Mouse (Mus musculus) testis, adult 2 months (tissue): Measurements from ENCODE around the gene Ripor1. TPM values are rescaled to one million over a fixed set of nuclear protein-coding genes. Genes with fewer than 3 reads are reported as not detected.

ENCODE experiments used
- H3K27ac ChIP-seq: fragments of 200-500 bp; 2 replicates; pipeline ENCODE4 v1.5.1; 2012; ENCODE audit warnings: low read depth, low read length; ENCODE audit not compliant: control insufficient read depth, insufficient read depth
- H3K27me3 ChIP-seq: fragments of 200-500 bp; 2 replicates; pipeline ENCODE4 v1.6.1; 2012; ENCODE audit warnings: mild to moderate bottlenecking, low read length, moderate library complexity; ENCODE audit not compliant: control insufficient read depth, insufficient read depth
- H3K36me3 ChIP-seq: fragments of 200-500 bp; 2 replicates; pipeline ENCODE4 v1.6.1; 2012; ENCODE audit warnings: mild to moderate bottlenecking, low read length; ENCODE audit not compliant: control insufficient read depth, insufficient read depth
- H3K4me1 ChIP-seq: fragments of 200-500 bp; 2 replicates; pipeline ENCODE4 v1.6.1; 2012; ENCODE audit warnings: low read length; ENCODE audit not compliant: control insufficient read depth, insufficient read depth
- H3K4me3 ChIP-seq: fragments of 200-500 bp; 2 replicates; pipeline ENCODE4 v1.5.1; 2012; ENCODE audit warnings: low read depth, mild to moderate bottlenecking, low read length, moderate library complexity, mixed read lengths; ENCODE audit not compliant: control insufficient read depth
- CTCF ChIP-seq: fragments of 200-500 bp; IDR thresholded peaks from 2 replicates; pipeline ENCODE4 v1.5.1; 2012; ENCODE audit warnings: low read depth, mild to moderate bottlenecking, inconsistent platforms, low read length, moderate library complexity; ENCODE audit not compliant: control insufficient read depth, insufficient read depth, insufficient replicate concordance
- POLR2A ChIP-seq: fragments of 200-500 bp; IDR thresholded peaks from 2 replicates; pipeline ENCODE4 v1.6.1; 2012; ENCODE audit warnings: low read depth, mild to moderate bottlenecking, inconsistent platforms, low read length, moderate library complexity; ENCODE audit not compliant: control insufficient read depth
- polyA plus RNA-seq: library from polyadenylated mRNA; depleted of rRNA; stranded (reverse); fragments of >200 nt; gene quantifications from 2 replicates; pipeline ENCODE4 v1.2.3, GENCODE M21; 2012

The Ripor1 gene
- polyA plus RNA-seq, 1 experiment: 6.3 TPM

- Histone ChIP-seq H3K4me3 (no peak overlapping the region), H3K4me1 (peaks cover 2% of the 10 kb centered on the region; the same call in 1 of the 2 replicates)
Observed at GRCm38 (mm10) chr8:105634771-105635458, 29.9 kb downstream of the Ripor1 start.

GRCm38 (mm10) chr8:105635481-105635880 lies 30.4 kb downstream of the Ripor1 start:
- TF ChIP-seq POLR2A (no peak), CTCF (no peak)
- Histone ChIP-seq H3K36me3 (no peaks in the 10 kb centered on the region), H3K27me3 (no peaks in the 10 kb centered on the region), H3K27ac (peak overlapping the region; percentile 89; the same call in 1 of the 2 replicates), H3K4me3 (peak overlapping the region; percentile 97), H3K4me1 (peaks cover 2% of the 10 kb centered on the region; the same call in 1 of the 2 replicates)

More at GRCm38 (mm10) chr8:105634771-105635458, 29.9 kb downstream of the Ripor1 start:
- H3K27ac ChIP-seq: no peak overlapping the region
- no peaks in the 10 kb centered on the region for H3K27me3 ChIP-seq
- TF ChIP-seq POLR2A (no peak), CTCF (no peak)
- no peaks in the 10 kb centered on the region for H3K36me3 ChIP-seq

- Histone ChIP-seq H3K27me3 (no peaks in the 10 kb centered on the region), H3K4me1 (peaks cover 2% of the 10 kb centered on the region; the same call in 1 of the 2 replicates), H3K4me3 (peak within 1 kb of the TSS; percentile 97), H3K27ac (peak within 1 kb of the TSS; percentile 90), H3K36me3 (no peaks in the 10 kb centered on the region)
- TF ChIP-seq CTCF (no peak), POLR2A (peak; percentile 72)
Observed at GRCm38 (mm10) chr8:105636018-105636962, 31.2 kb downstream of the Ripor1 start, which contains the start of gene Ctcf. Ctcf (plus strand) TSS chr8:105636568.

GRCm38 (mm10) chr8:105636963-105637510 lies 32.0 kb downstream of the Ripor1 start, which contains the start of gene Agrp:
Agrp (minus strand) TSS chr8:105637393.
- H3K27ac ChIP-seq: peak within 1 kb of the TSS; percentile 90
- H3K27me3 ChIP-seq: no peaks in the 10 kb centered on the region
- no peaks in the 10 kb centered on the region for H3K36me3 ChIP-seq
- TF ChIP-seq CTCF: no peak
- TF ChIP-seq POLR2A: no peak
- H3K4me1 ChIP-seq: peaks cover 2% of the 10 kb centered on the region; the same call in 1 of the 2 replicates
- H3K4me3 ChIP-seq: peak within 1 kb of the TSS; percentile 97

GRCm38 (mm10) chr8:105637601-105638041 lies 32.6 kb downstream of the Ripor1 start:
- Histone ChIP-seq H3K4me1 (peaks cover 2% of the 10 kb centered on the region; the same call in 1 of the 2 replicates), H3K27me3 (no peaks in the 10 kb centered on the region), H3K27ac (peak overlapping the region; percentile 90), H3K4me3 (peak overlapping the region; percentile 85), H3K36me3 (no peaks in the 10 kb centered on the region)
- no peak for TF ChIP-seq POLR2A
- TF ChIP-seq CTCF: no peak

- H3K27me3 ChIP-seq: no peaks in the 10 kb centered on the region
- no peak overlapping the region for H3K4me3 ChIP-seq
- H3K4me1 ChIP-seq: peaks cover 2% of the 10 kb centered on the region; the same call in 1 of the 2 replicates
- H3K27ac ChIP-seq: no peak overlapping the region
- H3K36me3 ChIP-seq: no peaks in the 10 kb centered on the region
- TF ChIP-seq CTCF (no peak), POLR2A (no peak)
Observed at GRCm38 (mm10) chr8:105638510-105638909, 33.5 kb downstream of the Ripor1 start.

GRCm38 (mm10) chr8:105639835-105640234 lies 34.8 kb downstream of the Ripor1 start:
- TF ChIP-seq POLR2A (no peak), CTCF (no peak)
- no peaks in the 10 kb centered on the region for H3K27me3 ChIP-seq
- H3K36me3 ChIP-seq: no peaks in the 10 kb centered on the region

More at GRCm38 (mm10) chr8:105639835-105640234, 34.8 kb downstream of the Ripor1 start:
- H3K4me1 ChIP-seq: peaks cover 2% of the 10 kb centered on the region; the same call in 1 of the 2 replicates
- H3K27ac ChIP-seq: no peak overlapping the region
- H3K4me3 ChIP-seq: no peak overlapping the region
